Mouse (Mus musculus): ENCODE data around the gene Grin2d.
A peak's percentile ranks its signal among the peaks of the same experiment; 100 is the strongest.

The Grin2d gene

GRCm38 (mm10) chr7:45800546-45801204, 77.5 kb downstream of the Grin2d start:
- DNase-seq = no peak

- no peak for DNase-seq
These were observed 78.2 kb downstream of the Grin2d start for GRCm38 (mm10) chr7:45800001-45800400.

- DNase-seq = no peak
These were observed 79.2 kb downstream of the Grin2d start for GRCm38 (mm10) chr7:45798931-45799330.

GRCm38 (mm10) chr7:45798511-45798836, 79.7 kb downstream of the Grin2d start:
- DNase-seq = no peak

- DNase-seq = no peak
These were observed 80.3 kb downstream of the Grin2d start for GRCm38 (mm10) chr7:45797661-45798510.

GRCm38 (mm10) chr7:45796950-45797349, 81.2 kb downstream of the Grin2d start:
- DNase-seq = no peak

- DNase-seq = no peak
These were observed 83.2 kb downstream of the Grin2d start for GRCm38 (mm10) chr7:45794971-45795370.

- DNase-seq = no peak
These were observed 84.1 kb downstream of the Grin2d start for GRCm38 (mm10) chr7:45793969-45794585.

- no peak for DNase-seq
These were observed 84.9 kb downstream of the Grin2d start for GRCm38 (mm10) chr7:45793240-45793639.

GRCm38 (mm10) chr7:45791756-45792490, 86.3 kb downstream of the Grin2d start:
- no peak for DNase-seq

- no peak for DNase-seq
These were observed 87.5 kb downstream of the Grin2d start for GRCm38 (mm10) chr7:45790721-45791120.

- DNase-seq = no peak
These were observed 90.5 kb downstream of the Grin2d start for GRCm38 (mm10) chr7:45787642-45788041.

GRCm38 (mm10) chr7:45786661-45787413, 91.3 kb downstream of the Grin2d start:
- no peak for DNase-seq

- DNase-seq = no peak
These were observed 92.0 kb downstream of the Grin2d start for GRCm38 (mm10) chr7:45786136-45786578.

- DNase-seq = peak; percentile 59
These were observed 92.6 kb downstream of the Grin2d start for GRCm38 (mm10) chr7:45785388-45786135.

- peak; percentile 94 for DNase-seq
These were observed 93.4 kb downstream of the Grin2d start, which contains the start of gene Sult2b1 for GRCm38 (mm10) chr7:45784524-45785372. Sult2b1 (minus strand) TSS chr7:45784669.

GRCm38 (mm10) chr7:45783511-45784091, 94.6 kb downstream of the Grin2d start, which contains the start of gene Lmtk3:
Lmtk3 (plus strand) TSS chr7:45783738.
- peak; percentile 76 for DNase-seq

GRCm38 (mm10) chr7:45782271-45782670, 95.9 kb downstream of the Grin2d start:
- no peak for DNase-seq
